Mouse (Mus musculus): ENCODE measurements at regions not wholly inside any gene's neighbourhood (a gene's known extent, or its start where the extent isn't known, plus 50 kb on each side); places are given as distances from the start of the nearest gene placed in this dataset.

DNA sequence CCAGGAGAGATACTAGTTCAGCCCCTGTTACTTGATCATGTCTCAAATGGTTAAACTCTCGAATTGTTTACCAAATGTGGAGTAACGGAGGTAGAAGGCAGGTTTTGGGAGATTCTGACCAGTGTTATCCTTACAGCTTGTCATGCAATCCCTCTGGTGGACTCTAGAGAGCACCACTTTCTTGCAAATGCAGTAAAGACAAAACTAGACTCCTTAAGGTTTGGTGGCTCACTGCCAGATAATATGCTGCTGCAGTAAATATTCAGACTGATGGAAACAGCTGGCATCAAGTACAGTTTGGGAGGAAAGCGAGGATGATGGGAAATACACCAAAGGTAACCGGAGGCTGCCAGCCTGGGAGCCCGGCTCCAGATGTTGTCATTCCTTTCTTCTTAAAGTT lies 394.2 kb upstream of the 4930550L24Rik start:
- TF ChIP-seq EP300 (IDR thresholded peaks at IDR 0.05; ENCODE audit: low read depth), result no peak
- Histone ChIP-seq H3K9me3 (ENCODE audit: low read length) (no peaks in the 10 kb centered on the region), H3K4me3 (ENCODE audit: low read depth, low read length) (no peak overlapping the region), H3K9ac (replicated peaks) (no peak overlapping the region), H3K4me1 (ENCODE audit: insufficient read depth) (no peaks in the 10 kb centered on the region), H3K27ac (ENCODE audit: low read depth) (no peak overlapping the region), H3K36me3 (replicated peaks; ENCODE audit: insufficient read depth, low read length) (no peaks in the 10 kb centered on the region), H3K4me2 (ENCODE audit: low read depth, low read length) (no peak overlapping the region), H3K27me3 (ENCODE audit: insufficient read depth, low read length) (no peaks in the 10 kb centered on the region)
- 43% methylated on average over 5 of the region's 5 CpGs for WGBS (ENCODE audit: insufficient replicate concordance)
- no peak for DNase-seq
- no peak for ATAC-seq
